In the genomic region with DNA sequence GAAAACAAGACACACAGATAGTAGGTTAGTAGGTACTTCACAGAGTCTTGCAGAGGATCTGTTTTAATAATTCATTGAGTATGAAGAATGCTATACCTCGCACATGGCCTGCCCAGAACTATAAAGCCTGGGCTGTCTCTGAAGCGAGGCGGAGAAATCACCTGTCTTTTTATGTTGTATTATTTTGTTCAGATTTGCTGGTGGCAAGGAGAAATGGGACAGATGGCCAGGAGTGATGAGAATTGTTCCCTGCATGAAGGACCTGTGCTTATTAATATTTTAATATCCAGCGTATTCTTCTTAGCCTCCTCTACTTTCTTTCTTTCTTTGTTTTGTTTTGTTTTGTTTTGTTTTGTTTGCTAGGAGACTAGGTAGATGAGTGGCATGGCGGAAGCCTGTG, we compare ENCODE assay signal across 14 mouse cellular contexts.
"Had no signal": no experiment of that assay in that cellular context is flagged by ENCODE, and none has a peak within 500 bp of the region (broad histone marks: within the 10 kb centered on the region; RNA-seq: fewer than 3 reads in every experiment).

No protein-coding gene starts in this region.

- H3K36me3 ChIP-seq: liver, embryonic 13.5 days; midbrain, embryonic 10.5 days; midbrain, embryonic 13.5 days; neural tube, embryonic 13.5 days had no signal

- H3K9ac ChIP-seq: liver, embryonic 13.5 days; midbrain, embryonic 13.5 days; neural tube, embryonic 13.5 days had no signal

- ATAC-seq: midbrain, embryonic 13.5 days; midbrain, embryonic 16.5 days had no signal

- H3K4me3 ChIP-seq: left cerebral cortex, adult 2 months; liver, embryonic 13.5 days; megakaryocyte, embryonic 14.5 days; midbrain, embryonic 10.5 days; midbrain, embryonic 13.5 days; myocyte; neural tube, embryonic 13.5 days had no signal

- H3K27ac ChIP-seq: left cerebral cortex, adult 2 months; liver, embryonic 13.5 days; midbrain, embryonic 10.5 days; midbrain, embryonic 13.5 days; neural tube, embryonic 13.5 days had no signal

- H3K27me3 ChIP-seq: liver, embryonic 13.5 days; megakaryocyte, embryonic 14.5 days; midbrain, embryonic 13.5 days; neural tube, embryonic 13.5 days had no signal

- DNase-seq: kidney, postnatal 10 days; kidney, postnatal 36 days; layer of hippocampus, postnatal 36 days; liver, embryonic 13.5 days; lung, adult 2 months; thymus, adult 18-20 months; thymus, postnatal 36 days had no signal

- H3K4me1 ChIP-seq: liver, embryonic 13.5 days; megakaryocyte, embryonic 14.5 days; midbrain, embryonic 10.5 days; midbrain, embryonic 13.5 days; neural tube, embryonic 13.5 days had no signal
